Mouse (Mus musculus) MEL (cell line): ENCODE data around the gene Wwc2. TPM values are rescaled to one million over a fixed set of nuclear protein-coding genes. Genes with fewer than 3 reads are reported as not detected.

Experiments
- DNase-seq: peaks from one replicate; pipeline ENCODE4 v3.0.0; 2011; ENCODE audit warnings: low read depth, low spot score
- H3K27ac ChIP-seq: 2 replicates; pipeline ENCODE4 v1.5.1; 2012; ENCODE audit warnings: low read depth, mild to moderate bottlenecking, control low read depth, low read length, moderate library complexity; ENCODE audit not compliant: control insufficient read depth
- H3K27me3 ChIP-seq, 2 experiments: fragments of 150-350 bp in 1 of 2; sonication (generic) in 1 of 2; 2 replicates each; pipeline ENCODE4 v1.6.1; 2012; ENCODE audit warnings: low read length in 2 of 2, mild to moderate bottlenecking in 2 of 2, improper control_type of control experiment in 1 of 2, moderate library complexity in 1 of 2; ENCODE audit not compliant: insufficient read depth in 2 of 2, control insufficient read depth in 1 of 2
- H3K36me3 ChIP-seq, 2 experiments: 2 replicates each; pipeline ENCODE4 v1.6.1; 2012 to 2014; ENCODE audit warnings: low read length in 2 of 2, improper control_type of control experiment in 1 of 2, inconsistent platforms in 1 of 2, mild to moderate bottlenecking in 1 of 2; ENCODE audit not compliant: insufficient read depth in 2 of 2, control insufficient read depth in 1 of 2
- H3K4me1 ChIP-seq, 2 experiments: fragments of 150-350 bp in 1 of 2; sonication (generic) in 1 of 2; 2 replicates each; pipeline ENCODE4 v1.6.1; 2012; ENCODE audit warnings: low read length in 2 of 2, improper control_type of control experiment in 1 of 2, mild to moderate bottlenecking in 1 of 2; ENCODE audit not compliant: insufficient read depth in 2 of 2, control insufficient read depth in 1 of 2
- H3K4me3 ChIP-seq, 2 experiments: fragments of 150-350 bp in 1 of 2; sonication (generic) in 1 of 2; 2 replicates each; pipeline ENCODE4 v1.5.1; 2012; ENCODE audit warnings: low read depth in 2 of 2, low read length in 2 of 2, mild to moderate bottlenecking in 2 of 2, moderate library complexity in 2 of 2, control low read depth in 1 of 2, improper control_type of control experiment in 1 of 2; ENCODE audit not compliant: control insufficient read depth in 1 of 2, insufficient read depth in 1 of 2
- H3K79me2 ChIP-seq: 2 replicates; pipeline ENCODE4 v1.6.1; 2012; ENCODE audit warnings: mild to moderate bottlenecking, low read length, moderate library complexity; ENCODE audit not compliant: control insufficient read depth, poor library complexity, insufficient read depth
- H3K9ac ChIP-seq: 2 replicates; pipeline ENCODE4 v1.6.1; 2012; ENCODE audit warnings: low read depth, mild to moderate bottlenecking, control low read depth, low read length, moderate library complexity; ENCODE audit not compliant: control insufficient read depth, poor library complexity, severe bottlenecking
- H3K9me3 ChIP-seq: fragments of 150-350 bp; sonication (generic); replicated peaks from 2 replicates; pipeline ENCODE4 v1.6.1; 2012; ENCODE audit warnings: mild to moderate bottlenecking, low read length, improper control_type of control experiment, moderate library complexity; ENCODE audit not compliant: insufficient read depth
- BHLHE40 ChIP-seq: IDR thresholded peaks from 2 replicates; pipeline ENCODE4 v1.6.1; 2012; ENCODE audit warnings: low read depth, mild to moderate bottlenecking, inconsistent platforms, low read length, improper control_type of control experiment, borderline replicate concordance
- CHD2 ChIP-seq: IDR thresholded peaks from 2 replicates; pipeline ENCODE4 v1.6.1; 2011; ENCODE audit warnings: low read length, improper control_type of control experiment
- CTCF ChIP-seq, 3 experiments: IDR thresholded peaks in 2 of 3; conservative IDR thresholded peaks in 1 of 3; 2 replicates each; pipeline ENCODE4 v1.5.1; 2011 to 2012; ENCODE audit warnings: low read length in 3 of 3, low read depth in 2 of 3, mild to moderate bottlenecking in 2 of 3, improper control_type of control experiment in 1 of 3, inconsistent platforms in 1 of 3, mixed read lengths in 1 of 3, moderate library complexity in 1 of 3; ENCODE audit not compliant: control insufficient read depth in 1 of 3, insufficient read depth in 1 of 3, poor library complexity in 1 of 3, severe bottlenecking in 1 of 3
- E2F4 ChIP-seq: IDR thresholded peaks from 2 replicates; pipeline ENCODE4 v1.6.1; 2011; ENCODE audit warnings: low read depth, low read length, improper control_type of control experiment, borderline replicate concordance
- EP300 ChIP-seq, 2 experiments: IDR thresholded peaks; 2 replicates each; pipeline ENCODE4 v1.6.1; 2011; ENCODE audit warnings: improper control_type of control experiment in 2 of 2, low read length in 2 of 2, low read depth in 1 of 2, mild to moderate bottlenecking in 1 of 2
- ETS1 ChIP-seq: IDR thresholded peaks from 2 replicates; pipeline ENCODE4 v1.6.1; 2012; ENCODE audit warnings: low read depth, mild to moderate bottlenecking, inconsistent platforms, low read length, improper control_type of control experiment, moderate library complexity
- HCFC1 ChIP-seq: IDR thresholded peaks from 2 replicates; pipeline ENCODE4 v1.6.1; 2012; ENCODE audit warnings: low read depth, mild to moderate bottlenecking, inconsistent platforms, low read length, improper control_type of control experiment, moderate library complexity
- KAT2A ChIP-seq: conservative IDR thresholded peaks from 2 replicates; pipeline ENCODE4 v1.6.1; 2012; ENCODE audit warnings: low read depth, low read length, improper control_type of control experiment, inconsistent platforms
- MAFK ChIP-seq: IDR thresholded peaks from 2 replicates; pipeline ENCODE4 v1.6.1; 2011; ENCODE audit warnings: low read depth, mild to moderate bottlenecking, low read length, improper control_type of control experiment, borderline replicate concordance
- MYB ChIP-seq: IDR thresholded peaks from 2 replicates; pipeline ENCODE4 v1.6.1; 2011; ENCODE audit warnings: mild to moderate bottlenecking, low read depth, low read length, improper control_type of control experiment
- MYC ChIP-seq: IDR thresholded peaks from 2 replicates; pipeline ENCODE4 v1.6.1; 2011; ENCODE audit warnings: low read depth, mild to moderate bottlenecking, low read length, improper control_type of control experiment, moderate library complexity
- POLR2AphosphoS2 ChIP-seq: IDR thresholded peaks from 2 replicates; pipeline ENCODE4 v1.6.1; 2011; ENCODE audit warnings: low read length, improper control_type of control experiment
- SIN3A ChIP-seq: IDR thresholded peaks from 2 replicates; pipeline ENCODE4 v1.6.1; 2012; ENCODE audit warnings: low read length, improper control_type of control experiment, inconsistent platforms
- TAL1 ChIP-seq: IDR thresholded peaks from 2 replicates; pipeline ENCODE4 v1.6.1; 2012; ENCODE audit warnings: mild to moderate bottlenecking, inconsistent platforms, low read length, moderate library complexity, mixed read lengths
- TBP ChIP-seq: IDR thresholded peaks from 2 replicates; pipeline ENCODE4 v1.8.0; 2011; ENCODE audit warnings: low read depth, low read length, improper control_type of control experiment
- TCF12 ChIP-seq: IDR thresholded peaks from 2 replicates; pipeline ENCODE4 v1.6.1; 2014; ENCODE audit warnings: low read depth, mild to moderate bottlenecking, inconsistent platforms, low read length, improper control_type of control experiment, moderate library complexity
- UBTF ChIP-seq: IDR thresholded peaks from 2 replicates; pipeline ENCODE4 v1.6.1; 2012; ENCODE audit warnings: low read depth, mild to moderate bottlenecking, inconsistent platforms, low read length, improper control_type of control experiment, moderate library complexity, borderline replicate concordance; ENCODE audit not compliant: insufficient read depth
- ZNF384 ChIP-seq: IDR thresholded peaks from 2 replicates; pipeline ENCODE4 v1.6.1; 2012; ENCODE audit warnings: low read depth, mild to moderate bottlenecking, inconsistent platforms, low read length, improper control_type of control experiment
- polyA plus RNA-seq, 2 experiments: library from polyadenylated mRNA; stranded (reverse) in 1 of 2; unstranded in 1 of 2; fragments of >175 nt in 1 of 2; fragments of >200 nt in 1 of 2; gene quantifications; 2 replicates each; pipeline versions ENCODE4 v1.2.1 to v1.2.4; 2012; ENCODE audit warnings: low replicate concordance in 2 of 2, low read depth in 1 of 2; ENCODE audit not compliant: insufficient read length in 2 of 2, insufficient read depth in 1 of 2, missing spikeins in 1 of 2
- total RNA-seq: library from RNA; depleted of rRNA; stranded (reverse); fragments of 300-350 nt; gene quantifications from 2 replicates; pipeline ENCODE4 v1.2.3, GENCODE M21; 2012

The Wwc2 gene
- total and polyA plus RNA-seq, 3 experiments: 7.5 to 14.8 TPM; not detected in 1

DNA sequence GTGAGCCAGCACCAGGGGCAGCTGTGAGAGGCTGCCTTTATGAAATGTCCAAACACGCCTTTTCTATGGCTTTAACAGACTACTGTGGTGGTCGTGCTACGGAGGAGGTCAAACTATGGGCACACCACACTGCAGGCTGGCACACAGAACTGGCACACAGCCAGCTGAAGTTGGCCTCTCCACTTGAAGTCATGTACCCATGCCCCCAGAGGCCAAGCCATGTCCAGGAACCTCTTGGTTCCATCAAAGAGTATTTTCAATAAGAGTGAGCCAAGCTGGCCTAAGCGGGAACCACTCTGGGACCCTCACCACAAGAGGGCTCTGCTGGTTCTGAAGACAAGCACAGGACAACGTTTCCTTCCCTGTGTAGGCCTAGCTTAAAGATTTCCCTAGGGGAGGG, 49.7 kb downstream of the Wwc2 start:
- TF ChIP-seq MYC (no peak), KAT2A (no peak), TCF12 (no peak), BHLHE40 (no peak), ZNF384 (no peak), UBTF (no peak), MAFK (no peak), TAL1 (no peak), MYB (no peak), CHD2 (no peak), EP300 (IDR thresholded peaks at IDR 0.05; ENCODE audit: low read depth in 1 of 2, low read length in 2 of 2) (no peak), SIN3A (no peak), E2F4 (no peak), POLR2AphosphoS2 (no peak), CTCF (IDR thresholded peaks at IDR 0.05 in 2 of 3, conservative IDR thresholded peaks at IDR 0.05 in 1 of 3; ENCODE audit: control insufficient read depth in 1 of 3, insufficient read depth in 1 of 3, low read depth in 2 of 3, low read length in 3 of 3, poor library complexity in 1 of 3, severe bottlenecking in 1 of 3) (no peak)
- no peak overlapping the region for H3K4me3 ChIP-seq
- H3K27me3 ChIP-seq: no peaks in the 10 kb centered on the region
- no peak overlapping the region for H3K9ac ChIP-seq
- peaks cover 8% of the 10 kb centered on the region; the same call in 1 of the 2 replicates for H3K79me2 ChIP-seq
- no peak for DNase-seq
- H3K27ac ChIP-seq: no peak overlapping the region
- no peaks in the 10 kb centered on the region for H3K4me1 ChIP-seq
- no peaks in the 10 kb centered on the region; a peak in 1 of 4 replicates for H3K36me3 ChIP-seq
- no peaks in the 10 kb centered on the region for H3K9me3 ChIP-seq

DNA sequence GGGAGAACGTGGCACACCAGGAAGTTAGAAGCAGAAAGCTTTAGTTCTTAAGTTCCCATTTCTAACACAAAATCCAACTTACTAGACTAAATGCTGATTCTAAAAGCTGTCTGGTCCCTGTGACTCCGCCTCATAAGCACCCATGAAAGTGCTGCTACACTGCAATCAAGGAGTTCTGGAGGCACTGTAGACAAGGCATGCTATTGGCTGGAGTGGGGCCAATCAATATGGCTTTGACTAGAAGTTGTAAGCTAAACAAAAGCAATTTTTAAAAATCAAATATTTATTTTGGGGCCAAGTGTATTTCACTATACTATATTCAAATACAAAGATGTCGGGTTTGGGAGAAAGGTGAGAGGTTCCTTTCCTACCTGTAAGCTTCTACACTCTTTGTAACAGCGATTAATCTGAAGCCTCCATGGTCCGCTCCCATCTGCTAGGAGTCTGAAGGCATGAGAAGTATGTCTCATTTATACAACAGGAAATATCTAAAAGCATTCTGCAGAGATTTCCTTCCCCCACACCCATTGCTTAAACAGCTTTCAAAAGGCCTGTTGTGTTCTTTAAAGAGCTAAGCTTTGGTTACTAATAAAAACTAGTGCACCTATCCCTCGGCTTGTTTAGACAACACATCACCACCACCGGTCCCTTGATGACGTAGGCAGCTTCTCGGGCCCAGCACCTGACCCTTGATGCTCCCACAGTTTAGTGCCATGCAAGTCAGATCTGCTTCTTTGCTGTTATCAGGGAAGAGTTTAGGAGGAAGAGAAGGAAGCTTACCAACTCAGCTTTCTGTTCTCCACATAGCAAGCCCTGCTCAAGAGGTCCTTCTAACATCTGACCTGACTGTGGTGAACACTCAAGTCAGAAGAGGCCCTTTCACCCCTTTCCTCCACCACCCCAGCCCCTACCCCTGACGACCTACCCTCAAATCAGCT, 50.5 kb downstream of the Wwc2 start:
- Histone ChIP-seq H3K9ac (no peak overlapping the region), H3K79me2 (peaks cover 6% of the 10 kb centered on the region; the same call in 1 of the 2 replicates), H3K4me1 (no peaks in the 10 kb centered on the region), H3K4me3 (no peak overlapping the region), H3K27ac (no peak overlapping the region), H3K27me3 (no peaks in the 10 kb centered on the region), H3K36me3 (no peaks in the 10 kb centered on the region; a peak in 1 of 4 replicates), H3K9me3 (no peaks in the 10 kb centered on the region)
- TF ChIP-seq HCFC1: no peak
- TF ChIP-seq ETS1: no peak
- no peak for TF ChIP-seq TBP
- DNase-seq: no peak
